In the genomic region with DNA sequence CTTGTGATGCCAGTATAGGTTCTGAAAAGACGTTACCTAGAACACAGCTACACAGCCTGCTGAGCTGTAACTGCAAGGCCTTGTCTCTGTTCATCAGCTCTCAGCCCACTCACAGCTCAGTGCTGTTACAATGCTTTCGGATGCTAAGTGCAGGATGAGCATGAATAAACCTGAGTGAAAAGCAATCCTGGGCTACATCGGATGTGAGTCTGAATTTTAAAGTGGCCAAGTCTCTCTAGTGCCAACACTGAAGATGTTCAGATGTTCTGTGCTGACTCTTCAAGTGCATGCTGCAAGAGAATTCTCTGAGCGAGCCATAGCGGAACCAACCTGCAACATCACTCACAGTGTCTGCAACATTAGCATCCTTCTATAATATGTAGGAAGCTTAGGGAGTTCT, we compare ENCODE assay signal across 12 mouse cellular contexts. TPM values are rescaled to one million over a fixed set of nuclear protein-coding genes. Genes with fewer than 3 reads are reported as not detected.
"Had no signal": no experiment of that assay in that cellular context is flagged by ENCODE, and none has a peak within 500 bp of the region (broad histone marks: within the 10 kb centered on the region; RNA-seq: fewer than 3 reads in every experiment).

No protein-coding gene starts in this region.

- H3K27ac ChIP-seq: limb, embryonic 12.5 days; liver, embryonic 13.5 days; lung, embryonic 15.5 days; midbrain, embryonic 13.5 days; neural tube, embryonic 15.5 days had no signal

- H3K36me3 ChIP-seq: limb, embryonic 12.5 days; liver, embryonic 13.5 days; lung, embryonic 15.5 days; midbrain, embryonic 13.5 days; neural tube, embryonic 15.5 days had no signal

- H3K27me3 ChIP-seq: limb, embryonic 12.5 days; liver, embryonic 13.5 days; lung, embryonic 15.5 days; midbrain, embryonic 13.5 days; neural tube, embryonic 15.5 days had no signal

- H3K9me3 ChIP-seq: liver, embryonic 13.5 days; lung, embryonic 15.5 days; midbrain, embryonic 13.5 days; neural tube, embryonic 15.5 days had no signal

- H3K4me1 ChIP-seq: liver, embryonic 13.5 days; lung, embryonic 15.5 days had no signal

- DNase-seq: kidney, adult 8-10 months; kidney, postnatal 25 days; liver; liver, embryonic 13.5 days; liver, postnatal 0 days; thymus, adult 18-20 months; thymus, postnatal 14 days had no signal

- H3K4me3 ChIP-seq: limb, embryonic 12.5 days; liver, embryonic 13.5 days; lung, embryonic 15.5 days; midbrain, embryonic 13.5 days; myocyte; neural tube, embryonic 15.5 days had no signal

- H3K4me2 ChIP-seq: limb, embryonic 12.5 days; liver, embryonic 13.5 days; lung, embryonic 15.5 days; midbrain, embryonic 13.5 days; neural tube, embryonic 15.5 days had no signal

- H3K9ac ChIP-seq: limb, embryonic 12.5 days; liver, embryonic 13.5 days; liver, postnatal 0 days; lung, embryonic 15.5 days; midbrain, embryonic 13.5 days; neural tube, embryonic 15.5 days had no signal

- ATAC-seq: liver, postnatal 0 days; midbrain, embryonic 13.5 days had no signal

RNA-seq across cellular contexts. Expression of a gene that starts 32.5 kb away (rescaled TPM):
- polyA plus RNA-seq: myocyte had no signal
